Mouse (Mus musculus) neural tube, embryonic 15.5 days (tissue): Measurements from ENCODE around the gene Itgb3. TPM values are rescaled to one million over a fixed set of nuclear protein-coding genes. Genes with fewer than 3 reads are reported as not detected.

ENCODE experiments used
- ATAC-seq: fragments of 200-750 bp; cut with Nextera tagmentation; 2 replicates; pipeline ENCODE4 v1.8.0; 2017; ENCODE audit warnings: mild to moderate bottlenecking, moderate TSS enrichment, moderate library complexity; ENCODE audit not compliant: low FRiP score
- H3K27ac ChIP-seq: fragments of 300-500 bp; sonication (generic); replicated peaks from 2 replicates; pipeline ENCODE4 v1.5.1; 2015; ENCODE audit warnings: mild to moderate bottlenecking, inconsistent platforms
- H3K27me3 ChIP-seq: fragments of 300-500 bp; sonication (generic); replicated peaks from 2 replicates; pipeline ENCODE4 v1.6.1; 2015; ENCODE audit warnings: inconsistent platforms
- H3K36me3 ChIP-seq: fragments of 300-500 bp; sonication (generic); 2 replicates; pipeline ENCODE4 v1.6.1; 2015; ENCODE audit warnings: inconsistent platforms
- H3K4me1 ChIP-seq: fragments of 300-500 bp; sonication (generic); 2 replicates; pipeline ENCODE4 v1.6.1; 2015; ENCODE audit warnings: inconsistent platforms
- H3K4me2 ChIP-seq: fragments of 300-500 bp; sonication (generic); 2 replicates; pipeline ENCODE4 v1.6.1; 2015; ENCODE audit warnings: inconsistent platforms, mild to moderate bottlenecking, moderate library complexity
- H3K4me3 ChIP-seq: fragments of 300-500 bp; sonication (generic); replicated peaks from 2 replicates; pipeline ENCODE4 v1.5.1; 2015; ENCODE audit warnings: mild to moderate bottlenecking, inconsistent platforms
- H3K9ac ChIP-seq: fragments of 300-500 bp; sonication (generic); replicated peaks from 2 replicates; pipeline ENCODE4 v1.6.1; 2015; ENCODE audit warnings: mild to moderate bottlenecking, inconsistent platforms
- H3K9me3 ChIP-seq: fragments of 300-500 bp; sonication (generic); replicated peaks from 2 replicates; pipeline ENCODE4 v1.6.1; 2016; ENCODE audit warnings: inconsistent platforms
- WGBS: fragments of 180-500 bp; shearing (Covaris S2); methylation state at CpG from one replicate; pipeline ENCODE4 v1.1.7; 2015; ENCODE audit warnings: mixed read lengths; 5-methylcytosine and 5-hydroxymethylcytosine counted together
- polyA plus RNA-seq: library from polyadenylated mRNA; unstranded; fragments of >200 nt; fragmentation: Nextera tagmentation; extraction: Ambion mirVana; gene quantifications from 2 replicates; pipeline ENCODE4 v1.2.1, GENCODE M21; 2015

Itgb3 gene
- polyA plus RNA-seq, 1 experiment from 2014 or later, result 1.9 TPM

- Histone ChIP-seq H3K9ac (no peak overlapping the region), H3K9me3 (no peaks in the 10 kb centered on the region), H3K4me1 (0 out of 2 replicates have a peak, but pooled peaks cover 7% of the 10 kb centered on the region), H3K4me2 (no peak overlapping the region), H3K27me3 (no peaks in the 10 kb centered on the region), H3K27ac (no peak overlapping the region), H3K4me3 (no peak overlapping the region), H3K36me3 (no peaks in the 10 kb centered on the region)
- ATAC-seq, result no peak
- 48% methylated on average over 12 of the region's 12 CpGs for WGBS
Measured at GRCm38 (mm10) chr11:104625453-104626402, 17.9 kb downstream of the Itgb3 start.

GRCm38 (mm10) chr11:104626635-104627034, 18.8 kb downstream of the Itgb3 start:
- ATAC-seq, result no peak
- H3K9me3 ChIP-seq, result no peaks in the 10 kb centered on the region

GRCm38 (mm10) chr11:104627616-104628301, 20.0 kb downstream of the Itgb3 start:
- Histone ChIP-seq H3K27me3 (no peaks in the 10 kb centered on the region), H3K4me2 (no peak overlapping the region), H3K9me3 (no peaks in the 10 kb centered on the region), H3K9ac (no peak overlapping the region), H3K4me3 (no peak overlapping the region), H3K36me3 (no peaks in the 10 kb centered on the region), H3K27ac (no peak overlapping the region), H3K4me1 (0 out of 2 replicates have a peak, but pooled peaks cover 7% of the 10 kb centered on the region)
- WGBS, result 69% methylated on average over 11 of the region's 11 CpGs
- ATAC-seq, result no peak

More at GRCm38 (mm10) chr11:104626635-104627034, 18.8 kb downstream of the Itgb3 start:
- H3K27ac ChIP-seq, result no peak overlapping the region
- H3K4me2 ChIP-seq, result no peak overlapping the region
- H3K9ac ChIP-seq, result no peak overlapping the region
- no peaks in the 10 kb centered on the region for H3K36me3 ChIP-seq
- H3K27me3 ChIP-seq, result no peaks in the 10 kb centered on the region
- 0 out of 2 replicates have a peak, but pooled peaks cover 7% of the 10 kb centered on the region for H3K4me1 ChIP-seq
- no peak overlapping the region for H3K4me3 ChIP-seq

GRCm38 (mm10) chr11:104628566-104628965, 20.8 kb downstream of the Itgb3 start:
- Histone ChIP-seq H3K4me2 (no peak overlapping the region), H3K9me3 (no peaks in the 10 kb centered on the region), H3K36me3 (no peaks in the 10 kb centered on the region), H3K27me3 (no peaks in the 10 kb centered on the region), H3K9ac (no peak overlapping the region), H3K27ac (no peak overlapping the region), H3K4me1 (0 out of 2 replicates have a peak, but pooled peaks cover 7% of the 10 kb centered on the region), H3K4me3 (no peak overlapping the region)
- 91% methylated on average over 5 of the region's 5 CpGs for WGBS
- ATAC-seq, result no peak

- Histone ChIP-seq H3K27ac (no peak overlapping the region), H3K4me3 (no peak overlapping the region), H3K4me2 (no peak overlapping the region), H3K27me3 (no peaks in the 10 kb centered on the region), H3K9ac (no peak overlapping the region), H3K4me1 (0 out of 2 replicates have a peak, but pooled peaks cover 3% of the 10 kb centered on the region), H3K36me3 (no peaks in the 10 kb centered on the region), H3K9me3 (no peaks in the 10 kb centered on the region)
- WGBS, result 76% methylated on average over 7 of the region's 7 CpGs
- no peak for ATAC-seq
Measured at GRCm38 (mm10) chr11:104630185-104630835, 22.5 kb downstream of the Itgb3 start.

- H3K4me1 ChIP-seq, result 0 out of 2 replicates have a peak, but pooled peaks cover 3% of the 10 kb centered on the region
- H3K4me3 ChIP-seq, result no peak overlapping the region
- no peak overlapping the region for H3K27ac ChIP-seq
- no peaks in the 10 kb centered on the region for H3K36me3 ChIP-seq
- no peaks in the 10 kb centered on the region for H3K9me3 ChIP-seq
- H3K9ac ChIP-seq, result no peak overlapping the region
- WGBS, result 50% methylated on average over 1 of the region's 1 CpGs
- no peaks in the 10 kb centered on the region for H3K27me3 ChIP-seq
- H3K4me2 ChIP-seq, result no peak overlapping the region
- ATAC-seq, result no peak
Measured at GRCm38 (mm10) chr11:104631306-104631705, 23.5 kb downstream of the Itgb3 start.

GRCm38 (mm10) chr11:104637010-104637409, 29.2 kb downstream of the Itgb3 start:
- no peak for ATAC-seq
- H3K27me3 ChIP-seq, result no peaks in the 10 kb centered on the region
- H3K4me1 ChIP-seq, result no peaks in the 10 kb centered on the region
- H3K27ac ChIP-seq, result no peak overlapping the region
- no peak overlapping the region for H3K4me3 ChIP-seq
- WGBS, result 96% methylated on average over 14 of the region's 14 CpGs
- no peak overlapping the region for H3K4me2 ChIP-seq
- H3K9ac ChIP-seq, result no peak overlapping the region
- H3K9me3 ChIP-seq, result no peaks in the 10 kb centered on the region
- H3K36me3 ChIP-seq, result no peaks in the 10 kb centered on the region

GRCm38 (mm10) chr11:104638006-104638405, 30.2 kb downstream of the Itgb3 start:
- H3K27ac ChIP-seq, result no peak overlapping the region
- ATAC-seq, result no peak
- H3K4me3 ChIP-seq, result no peak overlapping the region

GRCm38 (mm10) chr11:104638906-104639305, 31.1 kb downstream of the Itgb3 start:
- no peaks in the 10 kb centered on the region for H3K4me1 ChIP-seq
- ATAC-seq, result no peak

More at GRCm38 (mm10) chr11:104638006-104638405, 30.2 kb downstream of the Itgb3 start:
- Histone ChIP-seq H3K27me3 (no peaks in the 10 kb centered on the region), H3K9me3 (no peaks in the 10 kb centered on the region), H3K9ac (no peak overlapping the region), H3K36me3 (no peaks in the 10 kb centered on the region), H3K4me1 (no peaks in the 10 kb centered on the region), H3K4me2 (no peak overlapping the region)
- 49% methylated on average over 5 of the region's 5 CpGs for WGBS

GRCm38 (mm10) chr11:104639634-104640033, 31.8 kb downstream of the Itgb3 start:
- Histone ChIP-seq H3K4me3 (no peak overlapping the region), H3K4me2 (no peak overlapping the region), H3K27me3 (no peaks in the 10 kb centered on the region), H3K9ac (no peak overlapping the region), H3K9me3 (no peaks in the 10 kb centered on the region), H3K4me1 (no peaks in the 10 kb centered on the region), H3K27ac (no peak overlapping the region), H3K36me3 (no peaks in the 10 kb centered on the region)
- ATAC-seq, result no peak
- 89% methylated on average over 9 of the region's 9 CpGs for WGBS

More at GRCm38 (mm10) chr11:104638906-104639305, 31.1 kb downstream of the Itgb3 start:
- Histone ChIP-seq H3K27ac (no peak overlapping the region), H3K9ac (no peak overlapping the region), H3K4me3 (no peak overlapping the region), H3K9me3 (no peaks in the 10 kb centered on the region), H3K4me2 (no peak overlapping the region), H3K36me3 (no peaks in the 10 kb centered on the region), H3K27me3 (no peaks in the 10 kb centered on the region)
- WGBS, result 85% methylated on average over 2 of the region's 2 CpGs

- Histone ChIP-seq H3K4me1 (no peaks in the 10 kb centered on the region), H3K27me3 (no peaks in the 10 kb centered on the region), H3K4me2 (no peak overlapping the region), H3K27ac (no peak overlapping the region), H3K9me3 (no peaks in the 10 kb centered on the region), H3K36me3 (no peaks in the 10 kb centered on the region), H3K4me3 (no peak overlapping the region), H3K9ac (no peak overlapping the region)
- no peak for ATAC-seq
- 74% methylated on average over 10 of the region's 10 CpGs for WGBS
Measured at GRCm38 (mm10) chr11:104640894-104641293, 33.1 kb downstream of the Itgb3 start.
